Mouse (Mus musculus) testis, postnatal 14 days (tissue): ENCODE measurements around the gene Cct5.

Experiments used
- DNase-seq: peaks from one replicate; pipeline ENCODE4 v3.0.0; 2021; ENCODE audit warnings: low spot score

The Cct5 gene

GRCm38 (mm10) chr15:31563577-31564546 is 37.7 kb downstream of the Cct5 start:
- no peak for DNase-seq

GRCm38 (mm10) chr15:31562847-31563246 is 38.8 kb downstream of the Cct5 start:
- no peak for DNase-seq

DNA sequence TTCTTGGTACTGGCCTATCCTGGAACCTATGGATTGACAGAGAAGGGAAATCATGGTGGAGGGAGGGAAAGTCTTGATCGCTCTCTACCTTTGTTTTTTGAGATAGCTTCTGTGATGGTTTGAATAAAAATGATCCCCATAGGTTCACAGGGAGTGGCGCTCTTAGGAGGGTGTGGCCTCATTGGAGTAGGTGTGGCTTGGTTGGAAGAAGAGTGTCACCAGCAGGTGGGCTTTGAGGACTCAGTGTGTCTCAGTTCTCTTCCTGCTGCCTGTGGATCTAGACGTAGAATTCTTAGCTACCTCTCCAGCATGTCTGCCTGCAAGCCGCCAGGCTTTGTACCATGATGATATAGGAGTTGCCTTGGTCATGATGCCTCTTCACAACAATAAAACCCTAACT is 39.6 kb downstream of the Cct5 start:
- DNase-seq, result no peak

DNA sequence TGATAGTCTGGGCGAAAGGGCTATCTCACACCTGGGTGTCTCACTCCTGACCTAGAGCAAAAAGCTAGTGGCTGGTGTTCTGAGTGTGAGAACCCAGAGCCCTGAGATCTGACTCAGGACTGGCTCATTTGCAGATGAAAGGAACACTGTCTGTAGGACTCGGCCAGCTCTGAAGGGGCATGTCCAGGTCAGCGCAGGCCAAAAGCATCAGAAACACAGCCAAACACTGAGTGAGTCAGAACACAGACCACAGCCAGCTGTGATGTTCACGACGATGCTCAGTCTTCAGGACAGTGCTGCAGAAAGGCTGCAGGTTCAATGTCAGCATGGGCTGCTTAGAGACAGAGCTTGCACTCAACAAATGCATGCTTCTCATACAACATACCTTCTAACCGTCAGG is 40.2 kb downstream of the Cct5 start:
- DNase-seq, result no peak

- no peak for DNase-seq
These were observed 46.7 kb downstream of the Cct5 start for GRCm38 (mm10) chr15:31554855-31555254.

GRCm38 (mm10) chr15:31550381-31550780 is 51.2 kb downstream of the Cct5 start:
- DNase-seq, result no peak

DNA sequence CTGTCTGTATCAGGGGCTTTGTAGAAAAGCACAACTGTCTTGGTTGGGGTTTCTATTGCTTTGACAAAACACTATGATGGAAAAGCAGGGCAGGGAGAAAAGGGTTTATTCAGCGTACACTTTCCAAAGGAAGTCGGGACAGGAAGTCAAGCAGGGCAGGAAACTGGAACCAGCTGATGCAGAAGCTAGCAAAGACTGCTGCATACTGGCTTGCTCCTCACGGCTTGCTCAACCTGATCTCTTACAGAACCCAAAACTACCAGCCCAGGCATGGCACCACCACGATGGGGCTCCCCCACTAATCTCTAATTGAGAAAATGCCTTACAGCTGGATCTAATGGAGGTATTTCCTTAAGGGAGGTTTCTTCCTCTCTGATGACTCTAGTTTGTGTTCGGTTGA is 54.2 kb downstream of the Cct5 start:
- DNase-seq, result no peak

GRCm38 (mm10) chr15:31546291-31546690 is 55.3 kb downstream of the Cct5 start:
- no peak for DNase-seq

- no peak for DNase-seq
These were observed 56.5 kb downstream of the Cct5 start for GRCm38 (mm10) chr15:31545058-31545457.

DNA sequence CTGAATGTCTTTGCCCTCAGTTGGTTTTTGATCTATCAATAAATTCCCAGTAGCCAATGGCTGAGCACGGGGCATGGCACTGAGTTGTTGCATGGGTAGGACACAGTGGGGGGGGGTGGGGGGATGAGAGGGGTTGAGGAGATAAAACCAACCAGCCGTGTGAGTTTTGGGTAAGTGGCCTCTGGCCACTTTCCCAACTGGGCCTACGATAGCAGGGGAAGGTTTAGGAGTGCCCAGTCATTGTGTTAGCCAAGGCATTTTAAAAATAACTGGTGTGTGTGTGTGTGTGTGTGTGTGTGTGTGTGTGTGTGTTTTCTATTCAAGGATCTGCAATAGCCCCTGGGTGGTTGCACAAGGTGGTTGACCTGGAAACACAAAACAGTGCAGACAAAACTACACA is 58.4 kb downstream of the Cct5 start:
- DNase-seq, result no peak

GRCm38 (mm10) chr15:31542013-31542958 is 59.3 kb downstream of the Cct5 start:
- DNase-seq, result no peak
